Comparison of ENCODE assay signal across 8 mouse cellular contexts in the genomic region with DNA sequence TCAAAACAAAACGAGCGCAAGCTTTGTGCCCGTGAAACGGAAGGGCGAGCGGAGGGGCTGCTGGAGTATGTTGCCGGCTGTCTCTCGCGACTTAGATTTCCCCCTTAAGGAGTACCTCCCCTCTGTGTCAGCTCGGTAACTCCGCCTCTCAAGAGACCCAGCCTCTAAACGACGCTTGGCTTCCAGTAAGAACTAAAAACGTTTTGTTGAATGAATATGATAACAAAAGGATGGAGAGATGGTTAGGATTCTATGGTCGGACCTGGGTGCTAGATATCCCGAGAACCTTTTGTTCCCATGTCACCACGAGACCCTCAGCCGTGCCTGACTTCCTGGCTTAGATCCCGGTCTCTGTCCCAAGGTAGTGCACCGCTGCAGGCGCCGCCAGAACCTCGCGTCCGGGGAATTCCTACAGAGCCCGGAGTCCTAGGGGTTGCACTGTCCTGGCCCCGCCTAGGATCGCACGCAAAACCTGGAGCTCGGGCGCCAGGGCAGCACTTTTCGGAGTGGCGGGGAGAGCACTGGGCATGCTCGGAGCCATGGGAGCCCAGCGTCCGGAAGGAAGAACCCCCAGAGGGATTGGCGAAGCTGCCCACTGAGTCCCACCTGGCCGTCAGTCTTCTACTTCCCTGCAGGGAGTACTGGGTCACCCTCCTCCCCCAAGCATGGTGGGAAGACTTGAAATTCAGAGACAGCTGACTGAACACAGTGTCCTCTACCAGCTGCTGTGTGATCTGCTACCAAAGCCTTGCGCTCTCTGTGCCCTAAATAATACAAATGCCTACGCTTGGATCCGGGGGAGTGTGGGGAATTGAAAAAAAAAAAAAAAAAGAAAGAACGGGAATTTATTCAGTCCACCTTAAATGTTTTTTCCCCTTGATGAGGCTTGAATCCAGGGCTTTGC. TPM values are rescaled to one million over a fixed set of nuclear protein-coding genes. Genes with fewer than 3 reads are reported as not detected.
DNase-seq lines count a peak whose midpoint lies in the region; ATAC-seq and TF ChIP-seq lines count a peak whose summit lies in the region.

A gene (minus strand): TSS at position 428 of the 904 bp plus-strand sequence.

- H3K4me3 ChIP-seq in hindbrain, embryonic 14.5 days (replicated peaks; ENCODE audit: low read length), result peak within 1 kb of the TSS; percentile 79
- H3K4me3 ChIP-seq in lung, postnatal 0 days (ENCODE audit: low read depth, low read length), result peak within 1 kb of the TSS; percentile 79

- peaks cover 29% of the 10 kb centered on the region for H3K27me3 ChIP-seq in hindbrain, embryonic 14.5 days (ENCODE audit: control insufficient read depth, insufficient read depth, low read length)
- H3K27me3 ChIP-seq in lung, postnatal 0 days (replicated peaks; ENCODE audit: insufficient read depth, low read length), result no peaks in the 10 kb centered on the region

- H3K27ac ChIP-seq in hindbrain, embryonic 14.5 days, result peak within 1 kb of the TSS; percentile 55
- H3K27ac ChIP-seq in lung, postnatal 0 days (ENCODE audit: low read length), result peak within 1 kb of the TSS; percentile 86

- H3K4me2 ChIP-seq in hindbrain, embryonic 14.5 days (replicated peaks), result peak within 1 kb of the TSS; percentile 89
- peak within 1 kb of the TSS; percentile 79 for H3K4me2 ChIP-seq in lung, postnatal 0 days (replicated peaks; ENCODE audit: low read depth, low read length)

- under 1% methylated on average over 42 of the region's 42 CpGs for WGBS in hindbrain, embryonic 14.5 days
- WGBS in lung, postnatal 0 days, result under 1% methylated on average over 42 of the region's 42 CpGs

- H3K36me3 ChIP-seq in hindbrain, embryonic 14.5 days (replicated peaks; ENCODE audit: control insufficient read depth, insufficient read depth), result no peaks in the 10 kb centered on the region
- no peaks in the 10 kb centered on the region for H3K36me3 ChIP-seq in lung, postnatal 0 days (ENCODE audit: insufficient read depth, low read length)

- DNase-seq in ZHBTc4 (ENCODE audit: low read depth, low spot score), result peak; percentile 96
- peak; percentile 78 for DNase-seq in gastrocnemius, adult 18-20 months (ENCODE audit: low spot score)
- peak; percentile 70 for DNase-seq in hindbrain, embryonic 14.5 days (ENCODE audit: low spot score)
- peak; percentile 74 to 79 for DNase-seq in layer of hippocampus, postnatal 14 days (ENCODE audit: low spot score in 2 of 2)
- DNase-seq in lung, postnatal 0 days (ENCODE audit: low spot score), result peak; percentile 91
- DNase-seq in retina, embryonic 14.5 days (ENCODE audit: low spot score), result peak; percentile 83
- peak; percentile 65 for DNase-seq in thymus, postnatal 4 days

- H3K9me3 ChIP-seq in hindbrain, embryonic 14.5 days (ENCODE audit: control insufficient read depth, low read length), result no peaks in the 10 kb centered on the region
- H3K9me3 ChIP-seq in lung, postnatal 0 days (ENCODE audit: low read length), result no peaks in the 10 kb centered on the region

- H3K4me1 ChIP-seq in hindbrain, embryonic 14.5 days (replicated peaks; ENCODE audit: control insufficient read depth, insufficient read depth, low read length), result peaks cover 22% of the 10 kb centered on the region
- peaks cover 6% of the 10 kb centered on the region; the same call in 1 of the 2 replicates for H3K4me1 ChIP-seq in lung, postnatal 0 days (ENCODE audit: insufficient read depth, low read depth, low read length)

- TF ChIP-seq CTCF in lung, postnatal 0 days (IDR thresholded peaks at IDR 0.05), result no peak

- 0 out of 2 replicates have a peak, but pooled peaks have one; percentile 20 for TF ChIP-seq EP300 in lung, postnatal 0 days (IDR thresholded peaks at IDR 0.05)

- H3K9ac ChIP-seq in hindbrain, embryonic 14.5 days, result peak within 1 kb of the TSS; percentile 78
- peak within 1 kb of the TSS; percentile 65 for H3K9ac ChIP-seq in lung, postnatal 0 days (replicated peaks; ENCODE audit: low read depth)

- ATAC-seq in common myeloid progenitor, adult 5-6 weeks (replicated peaks; ENCODE audit: low read depth, poor library complexity, severe bottlenecking), result peak; percentile 69
- peak; percentile 84 for ATAC-seq in hindbrain, embryonic 14.5 days (ENCODE audit: low FRiP score)
- ATAC-seq in lung, postnatal 0 days, result peak; percentile 87

RNA-seq across cellular contexts. Expression of the gene that starts here (rescaled TPM):
- total RNA-seq in common myeloid progenitor, adult 5-6 weeks (2017), result 3.2 and 10.5 TPM in 2 replicates
- 10 to 100 TPM; 43.7 to 51.4 TPM for total RNA-seq in gastrocnemius, adult 18-20 months (2021)
- 4.6 and 5.5 TPM in 2 replicates for polyA plus RNA-seq in hindbrain, embryonic 14.5 days (2014; fragmentation: Nextera tagmentation; extraction: Ambion mirVana)
- total RNA-seq in layer of hippocampus, postnatal 14 days (2021), result 10 to 100 TPM; 60.3 to 62.6 TPM
- polyA plus RNA-seq in lung, postnatal 0 days (2015; fragmentation: Nextera tagmentation; extraction: Ambion mirVana), result 4.7 and 6.1 TPM in 2 replicates

Comparison
In these comparisons a context has a peak if more than half of its experiments do, and no peak if none do; other contexts are left out.
1. Peak in every context shown above with its lines: DNase-seq, ATAC-seq, H3K4me3 ChIP-seq and H3K27ac ChIP-seq.